Comparison of ENCODE assay signal across 10 mouse cellular contexts in the genomic region with DNA sequence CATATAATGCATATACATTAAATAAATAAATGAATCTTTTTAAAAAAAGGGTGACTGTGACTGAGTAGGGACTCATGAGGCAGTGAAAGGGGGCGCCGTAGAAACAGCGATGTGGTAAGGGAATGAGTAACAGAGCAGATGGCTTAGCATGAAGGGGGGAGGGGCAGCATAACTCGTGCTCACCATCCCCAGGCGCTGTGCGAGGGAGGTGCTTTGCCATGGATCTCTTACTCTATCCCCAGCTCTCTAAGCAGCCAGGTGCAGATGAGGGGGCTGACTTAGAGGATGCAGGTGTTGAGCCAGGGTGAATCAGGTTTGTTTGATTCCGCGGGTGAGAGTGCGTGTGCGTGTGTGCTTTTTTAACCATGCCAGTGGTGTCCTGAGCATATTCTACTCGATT. TPM values are rescaled to one million over a fixed set of nuclear protein-coding genes. Genes with fewer than 3 reads are reported as not detected.
DNase-seq lines count a peak whose midpoint lies in the region; TF ChIP-seq lines count a peak whose summit lies in the region.
"Had no signal": no experiment of that assay in that cellular context is flagged by ENCODE, and none has a peak within 500 bp of the region (broad histone marks: within the 10 kb centered on the region; RNA-seq: fewer than 3 reads in every experiment).

No protein-coding gene starts in this region.

- peaks cover 6% of the 10 kb centered on the region for H3K9me3 ChIP-seq in CH12.LX (replicated peaks; ENCODE audit: low read length)
- H3K9me3 ChIP-seq: intestine, embryonic 15.5 days had no signal

- peaks cover 4% of the 10 kb centered on the region for H3K27me3 ChIP-seq in CH12.LX (replicated peaks)
- H3K27me3 ChIP-seq: intestine, embryonic 15.5 days had no signal

- TF ChIP-seq CTCF in CH12.LX (conservative IDR thresholded peaks at IDR 0.05 in 1 of 2, IDR thresholded peaks at IDR 0.05 in 1 of 2; ENCODE audit: low read depth in 2 of 2, low read length in 2 of 2): no peak

- H3K4me3 ChIP-seq in CH12.LX (replicated peaks in 1 of 3; ENCODE audit: low read depth in 2 of 3, low read length in 2 of 3, poor library complexity in 1 of 3): no peak overlapping the region
- H3K4me3 ChIP-seq: intestine, embryonic 15.5 days had no signal

- dilution Hi-C loops in CH12.LX (cut with MboI; ENCODE audit: extremely low pct_ligation_motif_present, extremely low pct_unique_long_range_greater_than_20kb, low sequenced_read_pairs): no loop called here

- no peak for TF ChIP-seq RAD21 in CH12.LX (IDR thresholded peaks at IDR 0.05; ENCODE audit: low read depth, low read length)

- in situ Hi-C loops in CH12.LX (cut with MboI; ENCODE audit: low pct_ligation_motif_present, low pct_unique_long_range_greater_than_20kb, low sequenced_read_pairs): no loop called here

- no peaks in the 10 kb centered on the region for H3K36me3 ChIP-seq in CH12.LX (replicated peaks in 1 of 2; ENCODE audit: control insufficient read depth in 1 of 2, insufficient read depth in 1 of 2, low read length in 1 of 2)
- H3K36me3 ChIP-seq: intestine, embryonic 15.5 days had no signal

- no peak for TF ChIP-seq POLR2A in CH12.LX (IDR thresholded peaks at IDR 0.05; ENCODE audit: low read depth, low read length)

- no peak overlapping the region for H3K9ac ChIP-seq in CH12.LX (ENCODE audit: insufficient read depth, low read depth)
- H3K9ac ChIP-seq: intestine, embryonic 15.5 days; lung, embryonic 14.5 days had no signal

- H3K4me2 ChIP-seq in CH12.LX (ENCODE audit: insufficient read depth, low read depth, poor library complexity, severe bottlenecking): no peak overlapping the region
- H3K4me2 ChIP-seq: intestine, embryonic 15.5 days; lung, embryonic 14.5 days had no signal

- no peak overlapping the region for H3K27ac ChIP-seq in CH12.LX (ENCODE audit: insufficient read depth, low read depth)
- H3K27ac ChIP-seq: intestine, embryonic 15.5 days had no signal

- H3K4me1 ChIP-seq in CH12.LX (ENCODE audit: control insufficient read depth in 1 of 2, insufficient read depth in 2 of 2): 0 out of 4 replicates have a peak, but pooled peaks cover 2 to 3% of the 10 kb centered on the region in 2 experiments

- no peak for TF ChIP-seq EP300 in CH12.LX (IDR thresholded peaks at IDR 0.05; ENCODE audit: low read length)

- peak; percentile 66 for DNase-seq in CD4-positive helper T cell, adult 2 months (ENCODE audit: low read depth, low spot score)
- peak; percentile 42 for DNase-seq in CH12.LX (ENCODE audit: extremely low read depth)
- peak; percentile 70 to 74 for DNase-seq in layer of hippocampus, adult 8-10 months (ENCODE audit: low spot score in 2 of 2)
- peak; percentile 84 for DNase-seq in right cerebral cortex, adult 18-20 months
- DNase-seq in cerebellum, adult 8-10 months: no peak
- no peak for DNase-seq in embryo, embryonic 10 days (ENCODE audit: low spot score)
- no peak for DNase-seq in adrenal gland, postnatal 36 days
- DNase-seq: cerebellum, adult 2 months; lung, embryonic 14.5 days had no signal

- no peaks in the 10 kb centered on the region for H3K79me2 ChIP-seq in CH12.LX (replicated peaks; ENCODE audit: control insufficient read depth, extremely low read depth, insufficient read depth, poor library complexity, severe bottlenecking)

TF ChIP-seq in CH12.LX, 34 proteins besides CTCF, POLR2A, EP300 and RAD21:
- TF ChIP-seq TBP (conservative IDR thresholded peaks at IDR 0.05; ENCODE audit: low read depth, low read length) (no peak), JUND (conservative IDR thresholded peaks at IDR 0.05; ENCODE audit: low read depth, low read length) (no peak), GABPA (IDR thresholded peaks at IDR 0.05; ENCODE audit: insufficient replicate concordance, low read depth, low read length) (no peak), ZMIZ1 (IDR thresholded peaks at IDR 0.05; ENCODE audit: low read depth, low read length) (no peak), MYC (IDR thresholded peaks at IDR 0.05; ENCODE audit: low read depth, low read length) (no peak), UBTF (IDR thresholded peaks at IDR 0.05; ENCODE audit: low read depth, low read length) (no peak)

RNA-seq across cellular contexts. Expression of a gene that starts 22.0 kb away (rescaled TPM):
- total RNA-seq in CH12.LX (2012; rRNA removed): 0.04 and 0.13 TPM in 2 replicates
- total RNA-seq in CH12.LX (2014; rRNA removed): not detected in 2 replicates
- polyA plus RNA-seq in CH12.LX (2012; ENCODE audit: insufficient read length, low read depth): 0.11 TPM in 1 of 2 replicates, not detected in the other
- total RNA-seq in layer of hippocampus, adult 8-10 months (2022): under 1 TPM in 2 of 4 experiments, not detected in 2; 0.27 TPM
- under 1 TPM; 0.13 to 0.20 TPM for total RNA-seq in adrenal gland, postnatal 36 days (2021)

RNA-seq across cellular contexts. Expression of a gene that starts 43.7 kb away (rescaled TPM):
- 170 and 241 TPM in 2 replicates for total RNA-seq in CH12.LX (2012; rRNA removed)
- 178 and 203 TPM in 2 replicates for total RNA-seq in CH12.LX (2014; rRNA removed)
- polyA plus RNA-seq in CH12.LX (2012; ENCODE audit: insufficient read length, low read depth): 306 and 316 TPM in 2 replicates
- total RNA-seq in layer of hippocampus, adult 8-10 months (2022): not detected
- total RNA-seq in adrenal gland, postnatal 36 days (2021): under 1 TPM in 1 of 2 experiments, not detected in 1; 0.20 TPM

Comparison
In these comparisons a context has a peak if more than half of its experiments do, and no peak if none do; other contexts are left out.
1. DNase-seq: peak in CD4-positive helper T cell, adult 2 months (single experiment), CH12.LX (single experiment), layer of hippocampus, adult 8-10 months (2 of 2) and right cerebral cortex, adult 18-20 months (single experiment); none in cerebellum, adult 8-10 months (single experiment), embryo, embryonic 10 days (single experiment) and adrenal gland, postnatal 36 days (0 of 2).
2. RNA of a gene that starts 43.7 kb away (total RNA-seq): 170 to 241 TPM in CH12.LX; 0.20 TPM in adrenal gland, postnatal 36 days and not detected in layer of hippocampus, adult 8-10 months; every median in the first group is over 100 times any median in the second.